Mouse (Mus musculus): ENCODE measurements around the gene Ccdc151. TPM values are rescaled to one million over a fixed set of nuclear protein-coding genes. Genes with fewer than 3 reads are reported as not detected.
A peak's percentile ranks its signal among the peaks of the same experiment; 100 is the strongest.

Ccdc151 gene
- polyA plus RNA-seq, 1 experiment from 2014 or later = not detected

DNA sequence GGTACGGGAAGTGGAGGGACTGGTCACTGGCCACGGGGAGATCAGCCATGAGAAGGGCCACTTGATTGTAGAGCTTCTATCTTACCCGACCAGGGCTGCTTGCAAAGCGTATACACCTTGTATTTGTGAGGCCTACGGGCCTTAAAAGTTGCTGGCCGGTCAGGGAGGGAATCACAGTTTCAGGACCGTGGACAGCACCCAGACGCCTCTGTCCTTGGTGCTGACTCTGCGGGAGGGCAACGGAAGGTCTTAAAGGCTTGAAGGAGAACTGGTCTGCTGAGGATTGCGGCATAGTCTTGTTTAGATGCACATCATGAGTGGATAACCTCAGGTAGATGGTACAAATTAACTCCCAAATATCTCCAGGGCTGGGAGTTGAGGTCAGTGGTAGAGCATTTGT, 52.1 kb downstream of the Ccdc151 start:
- no peak overlapping the region for H3K4me2 ChIP-seq (ENCODE audit: low read depth, low read length)
- 14% methylated on average over 11 of the region's 11 CpGs for WGBS (ENCODE audit: insufficient replicate concordance)
- H3K27ac ChIP-seq (ENCODE audit: low read depth) = no peak overlapping the region
- no peak overlapping the region for H3K4me3 ChIP-seq (ENCODE audit: low read depth, low read length)
- no peak overlapping the region for H3K9ac ChIP-seq (replicated peaks)
- H3K27me3 ChIP-seq (ENCODE audit: insufficient read depth, low read length) = 0 out of 2 replicates have a peak, but pooled peaks cover 2% of the 10 kb centered on the region
- TF ChIP-seq EP300 (IDR thresholded peaks at IDR 0.05; ENCODE audit: low read depth) = no peak
- TF ChIP-seq CTCF (IDR thresholded peaks at IDR 0.05; ENCODE audit: low read depth) = 0 out of 2 replicates have a peak, but pooled peaks have one; percentile 2
- no peaks in the 10 kb centered on the region for H3K9me3 ChIP-seq (ENCODE audit: low read length)
- DNase-seq (peak; percentile 85), ATAC-seq (no peak)
- H3K36me3 ChIP-seq (replicated peaks; ENCODE audit: insufficient read depth, low read length) = no peaks in the 10 kb centered on the region
- peaks cover 6% of the 10 kb centered on the region; the same call in 1 of the 2 replicates for H3K4me1 ChIP-seq (ENCODE audit: insufficient read depth)

DNA sequence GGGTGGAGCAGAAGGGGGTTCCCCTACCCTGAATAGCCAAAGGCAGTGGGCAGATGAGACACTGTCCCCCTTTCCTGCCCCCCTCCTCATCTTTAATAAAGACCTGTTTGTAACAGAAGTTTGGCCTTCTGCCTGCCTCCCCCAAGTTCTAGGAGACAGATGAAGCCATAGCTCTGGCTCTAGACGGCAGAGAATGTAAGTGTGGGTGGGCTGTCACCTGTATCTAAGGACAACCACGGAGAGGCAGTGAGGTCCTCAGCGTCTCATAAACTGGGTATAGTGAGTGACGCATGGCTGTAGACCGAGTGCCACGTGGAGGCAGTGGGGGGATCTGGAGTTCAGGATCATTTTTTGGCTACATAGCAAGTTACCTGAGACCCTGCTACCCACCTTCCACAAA, 53.6 kb downstream of the Ccdc151 start:
- Histone ChIP-seq H3K9me3 (ENCODE audit: low read length) (no peaks in the 10 kb centered on the region), H3K27me3 (ENCODE audit: insufficient read depth, low read length) (0 out of 2 replicates have a peak, but pooled peaks cover 2% of the 10 kb centered on the region), H3K27ac (ENCODE audit: low read depth) (no peak overlapping the region), H3K9ac (replicated peaks) (no peak overlapping the region), H3K36me3 (replicated peaks; ENCODE audit: insufficient read depth, low read length) (no peaks in the 10 kb centered on the region), H3K4me3 (ENCODE audit: low read depth, low read length) (no peak overlapping the region), H3K4me2 (ENCODE audit: low read depth, low read length) (no peak overlapping the region), H3K4me1 (ENCODE audit: insufficient read depth) (peaks cover 7% of the 10 kb centered on the region; the same call in 1 of the 2 replicates)
- 62% methylated on average over 6 of the region's 6 CpGs for WGBS (ENCODE audit: insufficient replicate concordance)
- TF ChIP-seq CTCF (IDR thresholded peaks at IDR 0.05; ENCODE audit: low read depth) (no peak), EP300 (IDR thresholded peaks at IDR 0.05; ENCODE audit: low read depth) (no peak)
- DNase-seq = no peak
- no peak for ATAC-seq

DNA sequence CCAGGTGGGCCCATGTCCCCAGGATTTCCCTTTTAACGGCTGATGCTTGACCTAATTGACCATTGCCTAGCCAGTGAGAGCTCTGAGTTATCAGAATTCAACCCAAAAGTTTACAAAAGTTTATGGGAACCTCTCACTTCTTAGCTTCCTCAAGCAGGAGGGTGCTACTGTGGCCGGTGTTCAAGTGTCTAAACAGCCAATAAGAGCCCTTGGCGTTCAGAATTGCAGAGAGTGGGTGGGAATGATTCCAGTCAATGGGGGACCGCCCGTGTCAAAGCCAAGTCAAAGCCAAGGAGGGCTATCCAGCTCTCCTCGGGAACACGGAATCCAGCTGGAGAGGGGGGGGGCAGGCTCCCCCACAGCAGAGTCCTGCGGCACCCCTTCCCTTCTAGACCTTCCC, 54.3 kb downstream of the Ccdc151 start:
- 0 out of 2 replicates have a peak, but pooled peaks cover 2% of the 10 kb centered on the region for H3K27me3 ChIP-seq (ENCODE audit: insufficient read depth, low read length)
- H3K9ac ChIP-seq (replicated peaks) = no peak overlapping the region
- no peak overlapping the region for H3K4me3 ChIP-seq (ENCODE audit: low read depth, low read length)
- TF ChIP-seq EP300 (IDR thresholded peaks at IDR 0.05; ENCODE audit: low read depth) (no peak), CTCF (IDR thresholded peaks at IDR 0.05; ENCODE audit: low read depth) (no peak)
- H3K9me3 ChIP-seq (ENCODE audit: low read length) = no peaks in the 10 kb centered on the region
- H3K36me3 ChIP-seq (replicated peaks; ENCODE audit: insufficient read depth, low read length) = no peaks in the 10 kb centered on the region
- ATAC-seq (no peak), DNase-seq (no peak)
- H3K4me1 ChIP-seq (ENCODE audit: insufficient read depth) = peaks cover 7% of the 10 kb centered on the region; the same call in 1 of the 2 replicates
- 44% methylated on average over 8 of the region's 8 CpGs for WGBS (ENCODE audit: insufficient replicate concordance)
- H3K4me2 ChIP-seq (ENCODE audit: low read depth, low read length) = no peak overlapping the region
- no peak overlapping the region for H3K27ac ChIP-seq (ENCODE audit: low read depth)

DNA sequence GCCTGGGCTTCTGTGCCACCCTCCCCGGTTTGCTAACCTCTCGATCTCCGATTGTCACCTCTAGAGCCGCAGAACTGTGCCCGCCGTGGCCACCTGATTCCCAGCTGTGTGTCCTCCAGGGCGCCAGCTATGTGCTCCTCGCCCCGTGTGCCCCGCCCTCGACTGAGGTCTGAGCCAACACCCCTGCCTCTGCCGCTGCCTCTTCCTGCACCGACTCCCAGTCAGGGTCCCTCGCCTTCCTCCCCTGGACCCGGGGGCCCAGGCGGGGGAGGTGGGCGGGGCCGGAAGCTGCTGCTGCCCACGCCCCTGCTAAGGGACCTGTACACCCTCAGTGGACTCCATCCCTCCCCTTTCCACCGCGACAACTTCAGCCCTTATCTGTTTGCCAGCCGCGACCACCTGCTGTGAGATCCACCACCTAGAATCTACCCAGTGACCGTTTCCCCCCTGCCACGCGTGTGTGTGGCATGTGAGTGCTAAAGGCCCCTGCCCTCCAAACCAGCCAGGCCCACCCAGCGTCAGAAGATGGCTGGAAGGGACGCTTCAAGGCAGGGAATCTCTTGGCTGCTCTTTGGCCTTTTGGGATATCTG, 54.8 kb downstream of the Ccdc151 start:
- Histone ChIP-seq H3K27me3 (ENCODE audit: insufficient read depth, low read length) (0 out of 2 replicates have a peak, but pooled peaks cover 2% of the 10 kb centered on the region), H3K4me2 (ENCODE audit: low read depth, low read length) (peak overlapping the region; percentile 42), H3K4me3 (ENCODE audit: low read depth, low read length) (no peak overlapping the region), H3K27ac (ENCODE audit: low read depth) (no peak overlapping the region), H3K36me3 (replicated peaks; ENCODE audit: insufficient read depth, low read length) (no peaks in the 10 kb centered on the region), H3K4me1 (ENCODE audit: insufficient read depth) (peaks cover 7% of the 10 kb centered on the region; the same call in 1 of the 2 replicates), H3K9ac (replicated peaks) (no peak overlapping the region), H3K9me3 (ENCODE audit: low read length) (no peaks in the 10 kb centered on the region)
- WGBS (ENCODE audit: insufficient replicate concordance) = 7% methylated on average over 28 of the region's 28 CpGs
- ATAC-seq = no peak
- no peak for TF ChIP-seq EP300 (IDR thresholded peaks at IDR 0.05; ENCODE audit: low read depth)
- TF ChIP-seq CTCF (IDR thresholded peaks at IDR 0.05; ENCODE audit: low read depth) = no peak
- DNase-seq = peak; percentile 39

DNA sequence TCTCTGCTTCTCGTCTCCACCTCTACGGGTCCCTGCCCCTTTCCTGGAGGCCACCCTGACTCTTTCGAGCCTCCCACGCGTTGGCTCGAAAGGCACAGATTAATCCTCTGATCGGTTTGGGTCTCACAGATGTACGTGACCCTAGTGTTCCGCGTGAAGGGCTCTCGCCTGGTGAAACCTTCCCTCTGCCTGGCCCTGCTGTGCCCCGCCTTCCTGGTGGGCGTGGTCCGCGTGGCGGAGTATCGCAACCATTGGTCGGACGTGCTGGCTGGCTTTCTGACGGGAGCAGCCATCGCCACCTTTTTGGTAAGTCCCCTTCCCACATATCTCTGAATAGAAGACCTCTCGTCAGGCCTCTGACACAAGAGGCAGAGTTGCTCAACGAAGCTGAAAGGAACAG, 58.2 kb downstream of the Ccdc151 start:
- TF ChIP-seq CTCF (IDR thresholded peaks at IDR 0.05; ENCODE audit: low read depth) (no peak), EP300 (IDR thresholded peaks at IDR 0.05; ENCODE audit: low read depth) (no peak)
- ATAC-seq (no peak), DNase-seq (peak; percentile 45)
- H3K4me1 ChIP-seq (ENCODE audit: insufficient read depth) = peaks cover 7% of the 10 kb centered on the region; the same call in 1 of the 2 replicates
- H3K9me3 ChIP-seq (ENCODE audit: low read length) = no peaks in the 10 kb centered on the region
- H3K27ac ChIP-seq (ENCODE audit: low read depth) = no peak overlapping the region
- H3K27me3 ChIP-seq (ENCODE audit: insufficient read depth, low read length) = no peaks in the 10 kb centered on the region
- no peak overlapping the region for H3K4me3 ChIP-seq (ENCODE audit: low read depth, low read length)
- H3K4me2 ChIP-seq (ENCODE audit: low read depth, low read length) = no peak overlapping the region
- H3K9ac ChIP-seq (replicated peaks) = no peak overlapping the region
- H3K36me3 ChIP-seq (replicated peaks; ENCODE audit: insufficient read depth, low read length) = no peaks in the 10 kb centered on the region
- 30% methylated on average over 23 of the region's 23 CpGs for WGBS (ENCODE audit: insufficient replicate concordance)

DNA sequence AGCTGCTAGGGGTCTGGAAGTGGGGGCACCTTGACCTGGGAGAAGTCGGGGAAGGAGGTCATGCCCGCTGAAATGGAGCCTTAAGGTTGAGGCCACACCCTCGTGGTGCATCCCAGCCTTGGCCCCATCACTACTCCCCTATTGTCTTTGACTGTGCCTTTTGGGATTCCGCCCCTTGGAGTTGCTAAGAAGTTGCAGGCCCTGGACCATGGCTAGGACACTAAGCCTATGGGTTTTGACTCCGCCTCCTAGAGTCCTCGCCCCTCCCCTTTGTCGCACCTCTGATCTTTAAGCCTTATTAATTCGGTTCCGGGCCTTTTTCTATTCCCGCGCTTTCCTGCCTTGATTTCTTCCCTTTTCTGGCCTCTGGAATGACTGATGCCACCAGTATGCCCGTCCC, 58.8 kb downstream of the Ccdc151 start:
- no peak overlapping the region for H3K4me2 ChIP-seq (ENCODE audit: low read depth, low read length)
- no peak overlapping the region for H3K9ac ChIP-seq (replicated peaks)
- H3K4me1 ChIP-seq (ENCODE audit: insufficient read depth) = peaks cover 7% of the 10 kb centered on the region; the same call in 1 of the 2 replicates
- ATAC-seq = no peak
- no peaks in the 10 kb centered on the region for H3K27me3 ChIP-seq (ENCODE audit: insufficient read depth, low read length)
- DNase-seq = no peak
- H3K9me3 ChIP-seq (ENCODE audit: low read length) = no peaks in the 10 kb centered on the region
- WGBS (ENCODE audit: insufficient replicate concordance) = 47% methylated on average over 12 of the region's 12 CpGs
- TF ChIP-seq CTCF (IDR thresholded peaks at IDR 0.05; ENCODE audit: low read depth) = no peak
- TF ChIP-seq EP300 (IDR thresholded peaks at IDR 0.05; ENCODE audit: low read depth) = no peak
- no peak overlapping the region for H3K27ac ChIP-seq (ENCODE audit: low read depth)
- no peaks in the 10 kb centered on the region for H3K36me3 ChIP-seq (replicated peaks; ENCODE audit: insufficient read depth, low read length)
- H3K4me3 ChIP-seq (ENCODE audit: low read depth, low read length) = no peak overlapping the region

All from liver, postnatal 0 days (tissue).